Mouse (Mus musculus) spleen, adult 2 months (tissue): Measurements from ENCODE around the gene Gm45711.

Experiments used
- CTCF ChIP-seq: fragments of 200-500 bp; IDR thresholded peaks from 2 replicates; pipeline ENCODE4 v1.5.1; 2011; ENCODE audit warnings: mild to moderate bottlenecking, inconsistent platforms; ENCODE audit not compliant: insufficient read depth, insufficient read length, insufficient replicate concordance; ENCODE audit errors: extremely low read depth
- POLR2A ChIP-seq: fragments of 200-500 bp; IDR thresholded peaks from 2 replicates; pipeline ENCODE4 v1.6.1; 2011; ENCODE audit warnings: low read depth, low read length, inconsistent platforms

GRCm38 (mm10) chr8:104358637-104359036 is 48.8 kb upstream of the Gm45711 start:
- TF ChIP-seq CTCF (no peak), POLR2A (no peak)
